Mouse (Mus musculus) left cerebral cortex, adult 2 months (tissue): ENCODE measurements around the gene Cx3cl1. TPM values are rescaled to one million over a fixed set of nuclear protein-coding genes. Genes with fewer than 3 reads are reported as not detected.

Experiments
- DNase-seq, 2 experiments: peaks; one replicate each; pipeline ENCODE4 v3.0.0; 2021 to 2022; ENCODE audit warnings: low spot score in 2 of 2, mixed read lengths in 1 of 2; ENCODE audit errors: extremely low spot score in 1 of 2
- H3K27ac ChIP-seq: fragments of 200-600 bp; 2 replicates; pipeline ENCODE4 v1.8.1; 2022
- H3K4me3 ChIP-seq: fragments of 200-600 bp; 2 replicates; pipeline ENCODE4 v1.8.1; 2022
- CTCF ChIP-seq: fragments of 200-600 bp; IDR thresholded peaks from 2 replicates; pipeline ENCODE4 v1.8.1; 2022; ENCODE audit warnings: antibody characterized with exemption, mild to moderate bottlenecking, moderate library complexity
- intact Hi-C: fragments of 180-260 bp; cut with DNase I; formaldehyde crosslinking; loops from one replicate; pipeline ENCODE4 v1.15.1; 2025
- total RNA-seq, 2 experiments: library from RNA; stranded (reverse); gene quantifications; 2 replicates each; pipeline ENCODE4 v1.2.3; 2021

The Cx3cl1 gene
- total RNA-seq, 2 experiments from 2014 or later, result 658 to 661 TPM

- DNase-seq, result no peak
- H3K27ac ChIP-seq, result no peak overlapping the region
- intact Hi-C loops, result no loop called here
- no peak for TF ChIP-seq CTCF
- H3K4me3 ChIP-seq, result peak overlapping the region; percentile 96
Measured at GRCm38 (mm10) chr8:94776346-94776745, 4.5 kb downstream of the Cx3cl1 start.

GRCm38 (mm10) chr8:94778036-94778435 lies 6.2 kb downstream of the Cx3cl1 start:
- Histone ChIP-seq H3K27ac (peak overlapping the region; percentile 51; the same call in 1 of the 2 replicates), H3K4me3 (peak overlapping the region; percentile 13; the same call in 1 of the 2 replicates)
- no peak for TF ChIP-seq CTCF
- intact Hi-C loops, result no loop called here
- DNase-seq, result no peak

- DNase-seq, result no peak
- Histone ChIP-seq H3K4me3 (peak overlapping the region; percentile 9; the same call in 1 of the 2 replicates), H3K27ac (peak overlapping the region; percentile 51; the same call in 1 of the 2 replicates)
- intact Hi-C loops, result no loop called here
- TF ChIP-seq CTCF, result no peak
Measured at GRCm38 (mm10) chr8:94778473-94778872, 6.7 kb downstream of the Cx3cl1 start.

GRCm38 (mm10) chr8:94778895-94779533 lies 7.2 kb downstream of the Cx3cl1 start:
- no peak for TF ChIP-seq CTCF
- intact Hi-C loops, result no loop called here
- Histone ChIP-seq H3K4me3 (peak overlapping the region; percentile 9; the same call in 1 of the 2 replicates), H3K27ac (0 out of 2 replicates have a peak overlapping the region, but pooled peaks have one; percentile 51)
- DNase-seq, result no peak

- intact Hi-C loops, result no loop called here
- TF ChIP-seq CTCF, result no peak
- Histone ChIP-seq H3K27ac (no peak overlapping the region), H3K4me3 (no peak overlapping the region)
- no peak for DNase-seq
Measured at GRCm38 (mm10) chr8:94779534-94780294, 7.9 kb downstream of the Cx3cl1 start.

- intact Hi-C loops, result no loop called here
- Histone ChIP-seq H3K27ac (no peak overlapping the region), H3K4me3 (no peak overlapping the region)
- no peak for DNase-seq
- no peak for TF ChIP-seq CTCF
Measured at GRCm38 (mm10) chr8:94780491-94781154, 8.8 kb downstream of the Cx3cl1 start.

- DNase-seq, result no peak
- Histone ChIP-seq H3K27ac (no peak overlapping the region), H3K4me3 (no peak overlapping the region)
- TF ChIP-seq CTCF, result no peak
- intact Hi-C loops, result no loop called here
Measured at GRCm38 (mm10) chr8:94781155-94781837, 9.5 kb downstream of the Cx3cl1 start.

GRCm38 (mm10) chr8:94781838-94782235 lies 10.0 kb downstream of the Cx3cl1 start:
- DNase-seq, result peak in 1 of 2 experiments; percentile 47
- H3K4me3 ChIP-seq, result no peak overlapping the region

GRCm38 (mm10) chr8:94783890-94784289 lies 12.1 kb downstream of the Cx3cl1 start:
- TF ChIP-seq CTCF, result no peak
- DNase-seq, result peak in 1 of 2 experiments; percentile 29
- no peak overlapping the region for H3K4me3 ChIP-seq
- intact Hi-C loops, result no loop called here
- 0 out of 2 replicates have a peak overlapping the region, but pooled peaks have one; percentile 32 for H3K27ac ChIP-seq

More at GRCm38 (mm10) chr8:94781838-94782235, 10.0 kb downstream of the Cx3cl1 start:
- TF ChIP-seq CTCF, result no peak
- H3K27ac ChIP-seq, result no peak overlapping the region
- intact Hi-C loops, result no loop called here

- intact Hi-C loops, result no loop called here
- peak; percentile 52 for TF ChIP-seq CTCF
- Histone ChIP-seq H3K4me3 (no peak overlapping the region), H3K27ac (no peak overlapping the region)
- no peak for DNase-seq
Measured at GRCm38 (mm10) chr8:94785247-94785985, 13.6 kb downstream of the Cx3cl1 start.
